Mouse (Mus musculus): ENCODE data around the gene Hoxc6.

GRCm38 (mm10) chr15:102999183-102999831 lies 1.2 kb downstream of the Hoxc6 start:
- TF ChIP-seq CTCF (IDR thresholded peaks at IDR 0.05; ENCODE audit: low read depth) (no peak), EP300 (IDR thresholded peaks at IDR 0.05; ENCODE audit: low read depth) (no peak)
